Mouse (Mus musculus): ENCODE measurements around the gene Nedd8.

DNA sequence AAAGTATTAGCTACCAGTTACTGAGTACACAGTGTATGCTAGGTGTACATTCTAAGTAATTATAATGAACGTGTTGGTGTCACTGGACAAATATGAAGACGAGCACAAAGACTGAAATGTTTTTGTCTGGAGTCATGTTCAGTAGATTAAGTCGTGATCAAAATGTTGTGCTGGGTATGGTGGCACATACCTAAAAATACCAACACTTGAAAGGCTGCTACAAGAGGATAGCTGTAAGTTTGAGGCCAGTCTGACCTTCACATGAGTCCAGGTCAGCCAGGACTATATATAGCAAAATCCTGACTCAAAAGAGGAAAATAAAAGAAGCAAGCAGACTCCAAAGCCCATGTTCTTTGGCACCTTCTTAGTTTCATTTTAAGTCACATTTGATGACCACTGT is 15.0 kb downstream of the Nedd8 start:
- TF ChIP-seq CTCF (IDR thresholded peaks at IDR 0.05; ENCODE audit: low read depth, low read length): no peak
- TF ChIP-seq GATA1 (IDR thresholded peaks at IDR 0.05; ENCODE audit: borderline replicate concordance, low read length): no peak
- TF ChIP-seq TAL1 (conservative IDR thresholded peaks at IDR 0.05; ENCODE audit: low read depth, low read length): no peak
- no peak for TF ChIP-seq POLR2AphosphoS5 (IDR thresholded peaks at IDR 0.05; ENCODE audit: insufficient replicate concordance, low read depth, low read length)
